Comparison of ENCODE assay signal across 16 mouse cellular contexts in the genomic region with DNA sequence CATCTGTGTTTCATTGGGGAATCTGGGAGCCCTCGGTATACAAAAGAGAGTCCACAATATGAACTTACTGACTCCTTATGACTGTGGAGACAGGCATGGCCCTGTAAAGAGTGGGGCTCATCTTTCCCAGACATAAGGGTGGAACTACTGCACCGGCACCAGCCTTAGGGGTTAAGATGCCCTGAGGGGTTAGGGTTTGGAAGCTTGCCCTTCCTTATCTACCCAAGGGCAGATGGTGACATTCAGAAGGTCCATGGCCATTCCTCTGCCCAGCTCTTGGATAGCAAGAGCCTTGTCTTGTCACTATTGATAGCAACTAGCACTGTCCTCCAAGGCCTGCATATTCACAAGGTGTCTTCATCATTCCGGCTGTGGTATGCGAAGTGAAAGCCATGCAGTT.
"Had no signal": no experiment of that assay in that cellular context is flagged by ENCODE, and none has a peak within 500 bp of the region (broad histone marks: within the 10 kb centered on the region; RNA-seq: fewer than 3 reads in every experiment).

No protein-coding gene starts in this region.

- H3K4me2 ChIP-seq: hindbrain, embryonic 15.5 days; kidney, embryonic 15.5 days; liver, embryonic 12.5 days; midbrain, embryonic 12.5 days; neural tube, embryonic 13.5 days had no signal

- DNase-seq: kidney, adult 2 months; kidney, postnatal 14 days; left cerebral cortex, postnatal 4 days; lung, postnatal 14 days; retina, postnatal 1 day; right cerebral cortex, postnatal 4 days; spleen, adult 18-20 months; thymus, adult 18-20 months; thymus, postnatal 25 days had no signal

- H3K36me3 ChIP-seq: hindbrain, embryonic 15.5 days; kidney, embryonic 15.5 days; limb, embryonic 15.5 days; liver, embryonic 12.5 days; midbrain, embryonic 12.5 days; neural tube, embryonic 13.5 days had no signal

- H3K9ac ChIP-seq: hindbrain, embryonic 15.5 days; kidney, embryonic 15.5 days; limb, embryonic 15.5 days; liver, embryonic 12.5 days; midbrain, embryonic 12.5 days; neural tube, embryonic 13.5 days had no signal

- H3K9me3 ChIP-seq: hindbrain, embryonic 15.5 days; limb, embryonic 15.5 days; midbrain, embryonic 12.5 days; neural tube, embryonic 13.5 days had no signal

- ATAC-seq: liver, embryonic 12.5 days; midbrain, embryonic 16.5 days had no signal

- H3K27me3 ChIP-seq: limb, embryonic 15.5 days had no signal

- H3K27ac ChIP-seq: hindbrain, embryonic 15.5 days; limb, embryonic 15.5 days; liver, embryonic 12.5 days; midbrain, embryonic 12.5 days; neural tube, embryonic 13.5 days had no signal

- H3K4me3 ChIP-seq: hindbrain, embryonic 15.5 days; kidney, embryonic 15.5 days; limb, embryonic 15.5 days; liver, embryonic 12.5 days; midbrain, embryonic 12.5 days; neural tube, embryonic 13.5 days had no signal
